Mouse (Mus musculus): ENCODE results near the gene Sox11.

GRCm38 (mm10) chr12:27356571-27356970 is 14.2 kb upstream of the Sox11 start:
- TF ChIP-seq CTCF (IDR thresholded peaks at IDR 0.05; ENCODE audit: low read depth) (no peak), EP300 (IDR thresholded peaks at IDR 0.05; ENCODE audit: low read depth) (no peak)

All from liver, embryonic 14.5 days (tissue).